Mouse (Mus musculus): ENCODE data around the gene 2700081O15Rik.

2700081O15Rik gene

DNA sequence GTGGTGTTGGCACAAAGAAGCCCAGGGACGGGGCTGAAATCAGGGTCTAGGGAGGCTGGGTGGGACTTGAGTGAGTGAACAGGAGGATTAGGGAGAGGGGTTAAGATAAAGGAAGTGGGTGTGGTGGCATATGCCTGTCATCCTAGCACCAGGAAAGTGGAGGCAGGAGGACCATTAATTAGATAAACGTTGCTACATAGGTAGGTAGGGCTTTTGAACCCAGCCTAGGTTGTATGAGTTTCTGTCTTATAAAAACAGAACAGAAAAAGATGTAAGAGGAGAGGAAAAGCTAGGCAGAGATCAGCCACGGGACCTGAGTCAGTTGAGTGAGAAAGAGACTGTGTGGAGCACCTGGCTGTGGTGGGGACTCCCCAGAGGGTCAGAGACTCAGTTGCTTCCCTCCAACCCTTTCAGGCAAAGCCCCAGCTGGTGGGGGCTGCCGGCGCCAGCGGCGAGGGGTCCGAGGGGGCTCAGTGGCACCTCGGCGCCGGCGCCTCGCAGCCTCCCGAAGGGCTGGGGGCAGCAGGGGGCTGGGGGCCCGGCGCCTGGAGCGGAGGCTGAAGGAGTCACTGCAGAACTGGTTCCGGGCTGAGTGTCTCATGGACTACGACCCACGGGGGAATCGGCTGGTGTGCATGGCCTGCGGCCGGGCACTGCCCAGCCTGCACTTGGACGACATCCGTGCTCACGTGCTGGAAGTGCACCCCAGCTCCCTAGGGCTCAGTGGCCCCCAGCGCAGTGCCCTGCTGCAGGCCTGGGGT, 3.6 kb downstream of the 2700081O15Rik start:
- DNase-seq, result no peak

DNA sequence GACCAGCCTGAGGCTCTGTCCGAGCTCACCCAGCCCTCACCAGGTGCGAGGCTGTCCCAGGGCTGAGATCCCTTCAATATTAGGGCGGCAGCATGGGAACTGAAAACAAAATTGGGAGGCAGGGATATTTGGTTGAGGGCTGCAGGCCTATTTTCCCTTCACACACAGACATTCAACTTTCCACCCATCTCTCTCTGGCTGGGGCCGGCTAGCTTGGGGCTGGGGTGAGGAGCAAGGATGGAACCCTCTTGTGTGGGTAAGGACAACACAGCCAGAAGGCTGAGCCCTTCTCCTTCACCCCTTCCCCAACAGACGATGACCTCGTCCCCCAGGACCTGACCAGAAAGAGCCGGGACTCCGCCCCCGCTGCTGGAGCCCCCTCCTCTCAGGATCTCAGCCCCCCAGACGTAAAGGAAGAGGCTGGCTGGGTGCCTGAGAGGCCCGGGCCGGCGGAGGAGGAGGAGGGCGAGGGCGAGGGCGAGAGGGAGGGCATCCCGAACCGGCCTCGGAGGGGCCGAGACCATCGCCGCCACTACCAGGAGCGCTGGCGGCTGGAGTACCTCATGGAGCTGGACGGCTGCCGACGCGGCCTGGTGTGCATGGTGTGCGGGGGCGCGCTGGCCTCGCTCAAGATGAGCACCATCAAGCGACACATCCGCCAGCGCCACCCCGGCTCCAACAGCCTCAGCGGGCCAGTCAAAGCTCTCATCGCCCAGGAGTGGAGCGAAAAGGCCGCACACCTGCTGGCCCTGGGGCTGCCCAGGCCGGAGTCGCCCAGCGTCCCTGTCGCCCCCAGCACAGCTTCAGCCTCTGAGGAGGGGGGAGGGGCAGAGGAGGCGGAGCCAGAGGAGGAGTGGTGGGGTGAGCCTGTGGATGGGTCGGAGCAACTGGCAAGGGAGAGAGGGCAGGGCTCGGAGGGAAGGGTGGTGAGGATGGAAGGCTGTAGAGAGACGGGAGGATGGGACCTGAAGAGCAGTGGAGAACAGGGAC, 4.5 kb downstream of the 2700081O15Rik start:
- DNase-seq, result peak; percentile 55

GRCm38 (mm10) chr19:7422656-7423027, 5.2 kb downstream of the 2700081O15Rik start:
- DNase-seq, result peak; percentile 5

DNA sequence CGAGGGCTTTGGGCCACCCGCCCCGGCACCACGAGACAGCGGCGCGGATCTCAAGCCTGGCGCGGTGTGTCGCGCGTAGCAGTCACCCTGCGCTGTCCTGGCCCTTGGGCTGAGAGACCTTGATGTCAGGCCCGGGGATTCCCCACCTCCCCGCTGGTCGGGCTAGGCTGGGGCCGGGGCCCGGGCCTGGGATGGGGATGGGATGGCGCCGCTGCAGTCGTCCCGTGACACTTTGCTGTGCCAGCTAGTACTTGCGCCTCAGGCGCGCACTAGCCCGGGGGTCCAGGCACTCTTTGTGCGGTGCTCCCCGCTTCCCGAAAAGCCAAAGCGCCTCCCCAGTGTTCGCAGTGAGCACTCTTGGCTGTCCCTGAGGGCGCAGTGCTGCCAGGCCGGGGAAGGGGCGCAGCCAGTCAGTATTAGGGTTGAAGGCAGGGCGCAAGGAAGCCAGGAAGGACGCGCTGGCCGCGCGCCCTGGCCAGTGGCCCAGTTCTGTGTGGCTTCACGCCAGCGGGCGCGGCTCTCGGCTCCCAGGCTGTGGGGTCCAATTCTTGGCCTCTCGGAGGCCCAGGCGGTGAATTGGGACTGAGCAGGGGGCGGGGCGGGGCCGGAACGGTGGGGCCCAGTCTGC, 5.7 kb downstream of the 2700081O15Rik start:
- peak; percentile 59 for DNase-seq

GRCm38 (mm10) chr19:7423656-7424030, 6.2 kb downstream of the 2700081O15Rik start:
- DNase-seq, result no peak

DNA sequence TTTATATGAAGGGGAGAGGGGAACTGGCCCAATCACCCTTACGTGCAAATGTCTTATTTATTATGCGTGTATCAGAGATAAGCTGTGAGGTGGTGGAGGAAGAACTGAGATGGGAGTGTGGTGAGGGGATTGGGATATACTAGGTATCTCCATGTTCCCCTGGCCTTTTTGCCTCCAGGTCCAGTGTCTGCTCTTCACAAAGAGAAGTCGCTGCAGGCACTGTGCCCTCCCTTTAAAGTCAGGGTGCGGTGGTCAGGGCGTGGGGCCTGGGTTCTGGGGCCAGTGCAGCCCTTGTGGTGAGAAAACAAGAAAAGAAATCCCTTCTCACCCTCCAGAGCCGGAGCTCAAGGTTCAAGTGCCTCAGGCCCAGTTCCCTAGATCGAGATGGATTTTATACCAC, 6.7 kb downstream of the 2700081O15Rik start:
- DNase-seq, result no peak

DNA sequence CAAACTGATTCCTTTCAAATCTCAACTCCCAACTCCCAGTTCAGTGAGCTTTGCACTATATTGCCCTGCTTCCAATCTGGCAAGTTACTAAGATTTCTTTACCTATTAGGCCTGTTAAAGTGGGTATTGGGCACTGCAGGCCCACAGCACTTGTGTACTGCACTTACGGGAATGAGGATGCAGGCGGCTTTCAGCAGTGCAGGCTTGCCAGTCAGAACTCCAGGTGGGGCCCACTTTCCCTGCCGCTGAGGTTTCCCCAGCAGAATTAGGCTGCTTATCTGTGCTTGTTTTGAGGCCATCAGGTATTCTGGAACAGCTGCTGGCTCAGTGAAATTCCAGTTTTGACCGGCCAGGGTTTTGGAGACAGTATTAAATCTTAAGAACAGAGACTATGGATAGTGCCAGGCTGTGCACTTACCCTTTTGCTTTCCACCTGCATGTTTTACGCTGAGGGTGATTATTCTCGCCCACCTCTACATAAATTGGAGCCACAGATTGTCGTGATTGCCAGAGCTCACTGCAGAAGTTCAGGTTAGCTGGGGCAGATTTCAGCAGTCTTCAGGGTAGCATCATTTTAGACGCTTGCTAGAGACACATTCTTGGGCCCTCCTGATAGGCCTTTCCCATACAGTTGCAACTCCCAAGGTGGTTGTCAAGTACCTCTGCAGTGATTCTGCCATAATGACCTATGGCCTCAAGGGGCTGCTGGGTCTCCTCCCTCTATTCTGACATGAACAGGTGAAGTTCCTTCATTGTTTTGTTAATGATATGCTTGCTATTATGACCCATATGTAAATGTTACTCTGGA, 7.4 kb downstream of the 2700081O15Rik start:
- no peak for DNase-seq

DNA sequence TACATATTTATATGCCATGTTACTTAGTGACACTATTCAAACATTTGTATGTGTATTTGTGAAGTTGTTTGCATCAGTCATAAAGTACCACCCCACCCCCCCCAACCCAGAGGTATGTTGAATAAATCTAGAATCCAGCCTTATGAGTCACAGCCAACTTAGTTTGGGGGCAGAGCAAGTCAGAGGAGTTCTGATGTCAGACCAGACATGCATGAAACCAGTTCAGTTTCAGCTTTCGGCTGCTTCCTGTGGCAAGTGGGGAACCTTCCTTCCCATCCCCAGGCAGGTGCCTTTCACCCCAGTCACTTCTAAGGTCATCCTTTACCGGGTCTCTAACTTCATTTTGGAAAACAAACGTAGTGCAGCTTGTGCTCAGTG, 8.0 kb downstream of the 2700081O15Rik start:
- no peak for DNase-seq

GRCm38 (mm10) chr19:7434887-7435286, 17.5 kb downstream of the 2700081O15Rik start:
- DNase-seq, result no peak

DNA sequence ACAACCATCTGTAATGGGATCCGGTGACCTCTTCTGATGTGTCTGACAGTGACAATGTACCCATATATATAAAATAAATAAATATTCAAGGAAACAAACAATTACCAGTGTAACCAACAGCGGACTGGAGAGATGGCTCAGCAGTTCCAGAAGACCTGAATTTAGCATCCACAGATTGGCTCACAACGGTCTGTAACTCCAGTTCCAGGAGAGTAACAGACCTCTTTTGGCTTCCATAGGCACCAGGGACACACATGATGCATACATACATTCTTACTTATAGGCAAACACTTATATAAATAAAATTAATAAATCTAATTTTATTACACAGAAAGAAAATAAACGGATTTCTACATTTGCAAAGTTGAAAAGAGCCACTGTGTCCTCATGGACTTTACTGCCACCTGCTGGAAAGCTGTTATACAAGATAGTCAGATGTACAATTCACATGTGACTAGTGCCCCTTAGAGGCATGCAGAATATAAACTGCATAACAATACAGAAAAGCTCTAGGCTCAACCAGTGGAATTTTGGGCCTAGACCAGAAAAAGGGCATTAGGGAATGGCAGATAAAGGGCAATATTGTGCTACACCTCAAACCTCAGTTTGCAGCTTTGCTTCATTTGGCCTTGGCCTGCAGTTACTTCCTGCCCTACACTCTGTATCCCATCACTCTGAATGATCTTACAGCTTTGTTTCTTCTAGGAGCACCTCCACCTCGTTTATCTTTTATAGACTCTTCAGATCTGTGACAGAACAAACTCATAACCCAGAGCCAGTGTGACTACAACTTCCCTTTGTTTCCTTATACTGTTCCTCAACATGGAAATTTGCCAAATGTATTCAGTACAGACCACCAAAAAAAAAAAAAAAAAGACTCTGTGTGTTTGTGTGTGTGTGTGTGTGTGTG, 18.9 kb downstream of the 2700081O15Rik start:
- DNase-seq, result no peak

GRCm38 (mm10) chr19:7438295-7438694, 20.9 kb downstream of the 2700081O15Rik start:
- DNase-seq, result no peak

- peak; percentile 51 for DNase-seq
These were observed 24.1 kb downstream of the 2700081O15Rik start for GRCm38 (mm10) chr19:7441493-7441892.

DNA sequence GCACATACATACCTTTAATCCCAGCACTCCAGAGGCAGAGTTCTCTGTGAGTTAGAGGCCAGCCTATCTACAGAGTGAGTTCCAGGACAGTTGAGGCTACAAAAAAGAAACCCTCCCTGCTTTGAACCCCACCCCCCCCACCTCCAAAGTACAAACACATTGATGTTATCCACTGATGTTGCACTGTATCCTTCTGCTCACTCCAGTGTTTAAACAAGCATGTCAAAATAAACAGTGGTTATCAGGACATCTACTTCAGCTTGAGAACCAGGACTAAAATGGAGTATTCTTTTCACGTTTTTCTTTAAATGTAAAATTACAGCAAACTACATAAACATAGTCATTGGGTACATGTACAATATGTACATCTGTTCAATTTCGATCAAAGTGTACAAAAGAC, 27.7 kb downstream of the 2700081O15Rik start:
- DNase-seq, result no peak

DNA sequence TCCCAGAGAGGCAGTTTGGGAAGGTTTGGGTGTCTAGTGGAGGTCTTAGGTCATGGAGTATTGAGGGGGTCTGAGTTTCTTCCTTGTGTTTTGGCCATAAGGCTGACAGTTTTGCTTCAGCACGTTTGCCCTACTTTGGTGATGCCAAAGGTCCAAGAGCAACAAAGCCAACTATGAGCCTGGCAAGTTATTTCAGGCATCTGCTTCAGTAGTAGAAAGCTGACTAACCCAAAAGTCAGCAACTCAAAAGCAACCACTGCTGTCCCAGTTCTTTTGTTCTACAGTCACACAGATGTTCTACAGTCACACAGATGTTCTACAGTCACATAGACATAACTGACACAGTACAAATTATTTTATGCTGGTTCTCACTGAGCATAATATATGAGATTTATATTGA, 28.2 kb downstream of the 2700081O15Rik start:
- DNase-seq, result no peak

DNA sequence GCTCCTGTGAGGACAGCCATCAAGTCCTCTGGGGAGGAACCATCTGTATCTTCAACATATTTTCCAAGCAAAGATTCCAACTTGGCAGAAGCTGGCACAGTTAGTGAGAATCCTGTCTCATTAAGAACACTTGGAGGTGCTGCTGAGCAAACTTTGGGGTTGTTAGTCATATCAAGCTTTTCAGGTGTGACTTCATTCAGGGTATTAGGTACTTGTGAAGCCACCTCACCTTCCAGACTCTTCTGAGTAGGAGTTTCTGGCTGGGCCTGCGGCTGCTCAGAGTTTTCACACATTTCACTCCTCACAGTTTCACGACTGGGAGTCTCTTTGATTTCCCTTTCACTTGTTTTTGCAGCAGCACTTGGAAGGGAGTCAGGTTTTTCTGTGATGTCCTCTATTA, 39.4 kb downstream of the 2700081O15Rik start:
- no peak for DNase-seq

DNA sequence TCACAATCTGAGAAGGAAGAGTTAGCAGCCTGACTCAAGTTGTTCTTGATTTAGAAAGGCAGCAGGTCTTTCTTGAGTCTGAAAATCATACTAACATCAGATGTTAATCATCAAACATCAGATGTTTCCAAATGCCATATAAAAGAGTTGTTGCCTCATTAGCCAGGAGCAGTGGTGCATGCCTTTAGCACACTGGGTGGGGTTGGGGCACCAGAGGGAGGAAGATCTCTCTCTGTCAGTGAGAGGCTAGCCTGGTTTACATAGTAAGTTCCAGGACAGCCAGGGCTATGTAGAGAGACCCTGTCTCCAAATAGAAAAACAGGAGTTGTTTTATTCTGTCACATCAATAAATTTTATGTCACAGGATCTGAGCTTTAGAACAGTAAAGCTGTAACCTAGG, 41.5 kb downstream of the 2700081O15Rik start:
- DNase-seq, result no peak

DNA sequence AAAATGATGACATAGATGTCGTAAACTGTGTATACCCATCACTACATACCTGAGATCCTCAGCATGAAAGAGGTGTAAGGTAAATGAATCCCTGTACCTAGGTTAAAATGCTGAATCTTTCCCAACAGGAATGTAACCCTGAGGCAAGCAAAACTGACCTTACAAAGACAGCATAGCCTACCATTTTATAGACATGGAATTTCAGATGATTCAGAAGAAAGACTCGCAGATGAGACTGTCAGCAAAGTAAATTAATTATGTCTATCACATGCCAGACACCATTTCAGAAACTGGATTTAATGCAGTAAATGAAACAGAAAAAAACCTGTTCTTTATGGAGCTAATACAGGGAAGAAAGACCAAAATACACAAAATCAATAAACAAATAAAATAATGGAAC, 41.9 kb downstream of the 2700081O15Rik start:
- DNase-seq, result no peak

GRCm38 (mm10) chr19:7467915-7468314, 50.5 kb downstream of the 2700081O15Rik start:
- DNase-seq, result no peak

GRCm38 (mm10) chr19:7470643-7471042, 53.2 kb downstream of the 2700081O15Rik start:
- DNase-seq, result no peak
